Mouse (Mus musculus): ENCODE data around the gene Gm7030.
"Not testable (repeated sequence)": the region's sequence is repeated elsewhere in the genome, so short reads cannot be mapped to it uniquely, and the experiment has no call there.

The Gm7030 gene

GRCm38 (mm10) chr17:36081901-36082300, 47.3 kb downstream of the Gm7030 start:
- DNase-seq (ENCODE audit: low read depth): not testable (repeated sequence)

DNA sequence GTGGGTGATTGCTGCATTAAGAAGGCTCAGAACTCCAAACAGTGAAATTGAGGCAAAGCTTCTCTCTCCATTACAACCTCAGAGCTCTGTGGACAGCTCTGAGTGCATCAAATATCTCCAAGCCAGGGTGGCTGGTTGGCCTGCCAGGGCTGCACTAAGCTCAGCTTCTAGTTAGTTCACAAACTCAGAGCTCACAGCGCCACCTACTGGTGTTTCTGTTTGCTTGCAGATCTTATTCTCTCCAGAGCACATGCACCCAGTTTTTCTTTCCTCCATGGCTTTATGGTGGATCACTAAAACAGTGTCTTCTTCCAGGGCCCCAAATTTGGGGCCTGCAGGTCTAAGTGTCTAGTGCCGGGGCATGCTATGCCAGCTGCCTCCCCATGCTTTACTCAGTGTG, 68.4 kb downstream of the Gm7030 start:
- DNase-seq (ENCODE audit: low read depth): peak; percentile 33

Measured in fibroblast of lung, adult 2 months (primary cell).